ENCODE assay signal across 18 mouse cellular contexts in genomic region chr1:119064892-119065671, GRCm38 (mm10). TPM values are rescaled to one million over a fixed set of nuclear protein-coding genes. Genes with fewer than 3 reads are reported as not detected.
DNase-seq lines count a peak whose midpoint lies in the region; ATAC-seq lines count a peak whose summit lies in the region.
"Had no signal": no experiment of that assay in that cellular context is flagged by ENCODE, and none has a peak within 500 bp of the region (broad histone marks: within the 10 kb centered on the region; RNA-seq: fewer than 3 reads in every experiment).

No protein-coding gene starts in this region.

- no peak overlapping the region for H3K4me3 ChIP-seq in limb, embryonic 13.5 days
- no peak overlapping the region for H3K4me3 ChIP-seq in limb, embryonic 10.5 days
- peak overlapping the region; percentile 8; the same call in 1 of the 2 replicates for H3K4me3 ChIP-seq in limb, embryonic 15.5 days
- H3K4me3 ChIP-seq: forebrain, embryonic 15.5 days; hindbrain, embryonic 12.5 days; midbrain, embryonic 12.5 days; myocyte had no signal

- H3K36me3 ChIP-seq in limb, embryonic 13.5 days, result no peaks in the 10 kb centered on the region
- H3K36me3 ChIP-seq in limb, embryonic 10.5 days, result no peaks in the 10 kb centered on the region
- no peaks in the 10 kb centered on the region for H3K36me3 ChIP-seq in limb, embryonic 15.5 days
- H3K36me3 ChIP-seq: forebrain, embryonic 15.5 days; hindbrain, embryonic 12.5 days; midbrain, embryonic 12.5 days had no signal

- no peaks in the 10 kb centered on the region for H3K9me3 ChIP-seq in limb, embryonic 13.5 days
- no peaks in the 10 kb centered on the region for H3K9me3 ChIP-seq in limb, embryonic 10.5 days (replicated peaks)
- no peaks in the 10 kb centered on the region for H3K9me3 ChIP-seq in limb, embryonic 15.5 days
- H3K9me3 ChIP-seq: forebrain, embryonic 15.5 days; hindbrain, embryonic 12.5 days; midbrain, embryonic 12.5 days had no signal

- peaks cover 13% of the 10 kb centered on the region for H3K4me1 ChIP-seq in limb, embryonic 13.5 days
- H3K4me1 ChIP-seq in limb, embryonic 10.5 days, result 0 out of 2 replicates have a peak, but pooled peaks cover 5% of the 10 kb centered on the region
- peaks cover 19% of the 10 kb centered on the region for H3K4me1 ChIP-seq in limb, embryonic 15.5 days
- H3K4me1 ChIP-seq: forebrain, embryonic 15.5 days; hindbrain, embryonic 12.5 days; midbrain, embryonic 12.5 days had no signal

- WGBS in limb, embryonic 13.5 days, result 60% methylated on average over 20 of the region's 20 CpGs
- 80% methylated on average over 20 of the region's 20 CpGs for WGBS in limb, embryonic 10.5 days
- WGBS in limb, embryonic 15.5 days, result 39% methylated on average over 20 of the region's 20 CpGs

- H3K4me2 ChIP-seq in limb, embryonic 13.5 days (replicated peaks), result peak overlapping the region; percentile 25; the same call in 1 of the 2 replicates
- peak overlapping the region; percentile 34 for H3K4me2 ChIP-seq in limb, embryonic 15.5 days
- H3K4me2 ChIP-seq: forebrain, embryonic 15.5 days; hindbrain, embryonic 12.5 days; midbrain, embryonic 12.5 days had no signal

- intact Hi-C loops in gastrocnemius, postnatal 14 days (cut with DNase I; ENCODE audit: low total_unique reads), result no loop called here
- intact Hi-C loops in gastrocnemius, postnatal 36 days (cut with DNase I), result no loop called here

- peak; percentile 47 for DNase-seq in gastrocnemius, postnatal 14 days
- no peak for DNase-seq in gastrocnemius, postnatal 36 days
- DNase-seq in limb, embryonic 10.5 days (ENCODE audit: low spot score), result no peak
- peak; percentile 91 for DNase-seq in ES-CJ7 (ENCODE audit: low read depth, low spot score)
- no peak for DNase-seq in cerebellum, postnatal 14 days
- no peak for DNase-seq in retina, postnatal 1 day
- DNase-seq: cerebellum, adult 11 months; kidney, adult 18-20 months; kidney, postnatal 36 days; liver, postnatal 0 days; right cerebral cortex, postnatal 25 days; thymus, postnatal 25 days had no signal

- H3K27me3 ChIP-seq in limb, embryonic 13.5 days, result no peaks in the 10 kb centered on the region
- no peaks in the 10 kb centered on the region for H3K27me3 ChIP-seq in limb, embryonic 10.5 days (ENCODE audit: low read depth, poor library complexity, severe bottlenecking)
- H3K27me3 ChIP-seq in limb, embryonic 15.5 days, result no peaks in the 10 kb centered on the region
- H3K27me3 ChIP-seq: forebrain, embryonic 15.5 days had no signal

- H3K27ac ChIP-seq in limb, embryonic 13.5 days, result peak overlapping the region; percentile 34; the same call in 1 of the 2 replicates
- H3K27ac ChIP-seq in limb, embryonic 10.5 days, result no peak overlapping the region
- peak overlapping the region; percentile 87 for H3K27ac ChIP-seq in limb, embryonic 15.5 days
- H3K27ac ChIP-seq: forebrain, embryonic 15.5 days; hindbrain, embryonic 12.5 days; midbrain, embryonic 12.5 days had no signal

- no peak overlapping the region for H3K9ac ChIP-seq in limb, embryonic 13.5 days
- no peak overlapping the region for H3K9ac ChIP-seq in limb, embryonic 15.5 days
- H3K9ac ChIP-seq: forebrain, embryonic 15.5 days; hindbrain, embryonic 12.5 days; liver, postnatal 0 days; midbrain, embryonic 12.5 days had no signal

- peak; percentile 52; the same call in 1 of the 2 replicates for ATAC-seq in limb, embryonic 13.5 days (ENCODE audit: low FRiP score, low read depth)
- ATAC-seq in limb, embryonic 15.5 days (ENCODE audit: insufficient number of reproducible peaks, low FRiP score, low TSS enrichment, low read depth), result peak; percentile 73
- ATAC-seq: forebrain, embryonic 15.5 days; liver, postnatal 0 days had no signal

RNA-seq across cellular contexts. Expression of gene Gli2, which starts 11.7 kb away (rescaled TPM):
- total RNA-seq in gastrocnemius, postnatal 14 days (2021), result 1 to 10 TPM; 3.3 to 4.5 TPM
- total RNA-seq in gastrocnemius, postnatal 36 days (2021), result 1 to 10 TPM; 1.1 to 2.0 TPM
- 17.7 and 18.2 TPM in 2 replicates for polyA plus RNA-seq in limb, embryonic 13.5 days (2015; fragmentation: Nextera tagmentation; extraction: Ambion mirVana)
- 16.6 and 17.5 TPM in 2 replicates for polyA plus RNA-seq in limb, embryonic 10.5 days (2016; fragmentation: Nextera tagmentation; extraction: Ambion mirVana)
- 14.5 and 15.7 TPM in 2 replicates for polyA plus RNA-seq in limb, embryonic 15.5 days (2015; fragmentation: Nextera tagmentation; extraction: Ambion mirVana)

Comparison
In these comparisons a context has a peak if more than half of its experiments do, and no peak if none do; other contexts are left out.
1. DNase-seq: peak in gastrocnemius, postnatal 14 days (single experiment) and ES-CJ7 (single experiment); none in gastrocnemius, postnatal 36 days (0 of 2), limb, embryonic 10.5 days (single experiment), cerebellum, postnatal 14 days (0 of 2) and retina, postnatal 1 day (single experiment).